Mouse (Mus musculus) CH12.LX (cell line): ENCODE data around the gene Lrrc28.

Source experiments
- HCFC1 ChIP-seq: IDR thresholded peaks from 2 replicates; pipeline ENCODE4 v1.6.1; 2012; ENCODE audit warnings: low read depth, mild to moderate bottlenecking, inconsistent platforms, low read length, improper control_type of control experiment
- POLR2A ChIP-seq: IDR thresholded peaks from 2 replicates; pipeline ENCODE4 v1.6.1; 2011; ENCODE audit warnings: low read depth, mild to moderate bottlenecking, improper control_type of control experiment, low read length

DNA sequence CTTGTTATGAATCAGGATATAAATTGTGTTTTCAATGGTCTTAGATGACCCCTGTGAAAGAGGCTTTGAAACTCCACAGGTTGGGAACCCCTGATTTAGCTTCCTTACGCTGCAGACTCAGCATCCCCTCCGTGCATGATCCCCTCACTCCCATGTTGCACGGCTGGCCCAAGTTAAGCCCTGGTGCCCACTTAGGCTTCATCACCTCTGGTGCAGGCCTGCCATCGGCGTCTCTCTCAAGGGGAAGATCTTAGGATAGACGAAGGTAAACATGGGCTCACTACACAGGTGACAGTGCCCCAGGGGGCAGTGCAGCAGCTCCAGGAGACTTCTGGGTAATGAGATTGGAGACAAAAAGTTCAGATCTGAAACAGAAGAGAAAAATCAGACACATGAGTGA lies 115.7 kb downstream of the Lrrc28 start:
- TF ChIP-seq HCFC1 (no peak), POLR2A (no peak)
